Mouse (Mus musculus) limb, embryonic 12.5 days (tissue): ENCODE data around the gene Rpusd3. TPM values are rescaled to one million over a fixed set of nuclear protein-coding genes. Genes with fewer than 3 reads are reported as not detected.
A peak's percentile ranks its signal among the peaks of the same experiment; 100 is the strongest.

Experiments used
- ATAC-seq: fragments of 200-750 bp; cut with Nextera tagmentation; 2 replicates; pipeline ENCODE4 v1.8.0; 2017; ENCODE audit warnings: low read depth, moderate TSS enrichment; ENCODE audit not compliant: insufficient number of reproducible peaks, insufficient read depth, low FRiP score, low TSS enrichment
- H3K27ac ChIP-seq: fragments of 300-500 bp; sonication (generic); 2 replicates; pipeline ENCODE4 v1.5.1; 2016; ENCODE audit warnings: mild to moderate bottlenecking, moderate library complexity
- H3K27me3 ChIP-seq: fragments of 300-500 bp; sonication (generic); 2 replicates; pipeline ENCODE4 v1.6.1; 2016; ENCODE audit warnings: mild to moderate bottlenecking, moderate library complexity
- H3K36me3 ChIP-seq: fragments of 300-500 bp; sonication (generic); 2 replicates; pipeline ENCODE4 v1.6.1; 2016; ENCODE audit warnings: mild to moderate bottlenecking, moderate library complexity
- H3K4me1 ChIP-seq: fragments of 300-500 bp; sonication (generic); replicated peaks from 2 replicates; pipeline ENCODE4 v1.6.1; 2016
- H3K4me2 ChIP-seq: fragments of 300-500 bp; sonication (generic); 2 replicates; pipeline ENCODE4 v1.6.1; 2016; ENCODE audit warnings: mild to moderate bottlenecking, moderate library complexity
- H3K4me3 ChIP-seq: fragments of 300-500 bp; sonication (generic); replicated peaks from 2 replicates; pipeline ENCODE4 v1.5.1; 2016; ENCODE audit warnings: mild to moderate bottlenecking
- H3K9ac ChIP-seq: fragments of 300-500 bp; sonication (generic); replicated peaks from 2 replicates; pipeline ENCODE4 v1.6.1; 2016; ENCODE audit warnings: mild to moderate bottlenecking, moderate library complexity
- H3K9me3 ChIP-seq: fragments of 300-500 bp; sonication (generic); 2 replicates; pipeline ENCODE4 v1.6.1; 2016; ENCODE audit warnings: mild to moderate bottlenecking, moderate library complexity
- WGBS: fragments of 180-500 bp; shearing (Covaris S2); methylation state at CpG from one replicate; pipeline ENCODE4 v1.1.7; 2016; 5-methylcytosine and 5-hydroxymethylcytosine counted together
- polyA plus RNA-seq: library from polyadenylated mRNA; unstranded; fragments of >200 nt; fragmentation: Nextera tagmentation; extraction: Ambion mirVana; gene quantifications from 2 replicates; pipeline ENCODE4 v1.2.1, GENCODE M21; 2016

The Rpusd3 gene
- polyA plus RNA-seq, 1 experiment from 2014 or later = 30.9 TPM

- no peak for ATAC-seq
- Histone ChIP-seq H3K9me3 (no peaks in the 10 kb centered on the region), H3K27me3 (no peaks in the 10 kb centered on the region; the same call in 1 of the 2 replicates), H3K9ac (no peak overlapping the region), H3K27ac (no peak overlapping the region), H3K4me1 (no peaks in the 10 kb centered on the region), H3K36me3 (no peaks in the 10 kb centered on the region), H3K4me2 (no peak overlapping the region), H3K4me3 (no peak overlapping the region)
- 77% methylated on average over 3 of the region's 3 CpGs for WGBS
Measured at GRCm38 (mm10) chr6:113429965-113430364, 10.8 kb upstream of the Rpusd3 start.

GRCm38 (mm10) chr6:113428006-113428405 is 8.9 kb upstream of the Rpusd3 start:
- Histone ChIP-seq H3K4me3 (no peak overlapping the region), H3K36me3 (no peaks in the 10 kb centered on the region), H3K9me3 (no peaks in the 10 kb centered on the region), H3K9ac (no peak overlapping the region), H3K27ac (no peak overlapping the region), H3K4me2 (no peak overlapping the region), H3K4me1 (no peaks in the 10 kb centered on the region), H3K27me3 (no peaks in the 10 kb centered on the region; the same call in 1 of the 2 replicates)
- 91% methylated on average over 16 of the region's 16 CpGs for WGBS
- no peak for ATAC-seq

GRCm38 (mm10) chr6:113427397-113427796 is 8.3 kb upstream of the Rpusd3 start:
- no peak overlapping the region for H3K4me2 ChIP-seq
- no peaks in the 10 kb centered on the region for H3K4me1 ChIP-seq
- no peaks in the 10 kb centered on the region for H3K36me3 ChIP-seq
- H3K9me3 ChIP-seq = no peaks in the 10 kb centered on the region
- ATAC-seq = no peak
- no peak overlapping the region for H3K9ac ChIP-seq
- no peaks in the 10 kb centered on the region; the same call in 1 of the 2 replicates for H3K27me3 ChIP-seq
- 67% methylated on average over 3 of the region's 3 CpGs for WGBS
- no peak overlapping the region for H3K4me3 ChIP-seq
- H3K27ac ChIP-seq = no peak overlapping the region

GRCm38 (mm10) chr6:113426696-113427095 is 7.6 kb upstream of the Rpusd3 start:
- no peaks in the 10 kb centered on the region; the same call in 1 of the 2 replicates for H3K27me3 ChIP-seq
- no peak overlapping the region for H3K4me2 ChIP-seq
- ATAC-seq = no peak
- 89% methylated on average over 4 of the region's 4 CpGs for WGBS
- no peaks in the 10 kb centered on the region for H3K36me3 ChIP-seq
- no peak overlapping the region for H3K9ac ChIP-seq
- H3K27ac ChIP-seq = no peak overlapping the region
- H3K9me3 ChIP-seq = no peaks in the 10 kb centered on the region
- H3K4me1 ChIP-seq = no peaks in the 10 kb centered on the region
- no peak overlapping the region for H3K4me3 ChIP-seq

- Histone ChIP-seq H3K4me2 (no peak overlapping the region), H3K27me3 (no peaks in the 10 kb centered on the region; the same call in 1 of the 2 replicates), H3K4me1 (peaks cover 3% of the 10 kb centered on the region; the same call in 1 of the 2 replicates), H3K9ac (no peak overlapping the region), H3K36me3 (no peaks in the 10 kb centered on the region), H3K9me3 (no peaks in the 10 kb centered on the region), H3K4me3 (no peak overlapping the region), H3K27ac (no peak overlapping the region)
- ATAC-seq = no peak
- WGBS = 81% methylated on average over 7 of the region's 7 CpGs
Measured at GRCm38 (mm10) chr6:113424187-113424586, 5.0 kb upstream of the Rpusd3 start.

- no peak overlapping the region for H3K9ac ChIP-seq
- ATAC-seq = no peak
- H3K27ac ChIP-seq = no peak overlapping the region
- peaks cover 11% of the 10 kb centered on the region for H3K4me1 ChIP-seq
- H3K4me3 ChIP-seq = no peak overlapping the region
- no peak overlapping the region for H3K4me2 ChIP-seq
- no peaks in the 10 kb centered on the region for H3K9me3 ChIP-seq
- 78% methylated on average over 4 of the region's 4 CpGs for WGBS
- no peaks in the 10 kb centered on the region; the same call in 1 of the 2 replicates for H3K27me3 ChIP-seq
- no peaks in the 10 kb centered on the region for H3K36me3 ChIP-seq
Measured at GRCm38 (mm10) chr6:113423000-113423399, 3.9 kb upstream of the Rpusd3 start.

GRCm38 (mm10) chr6:113418441-113419198 is 520 bp downstream of the Rpusd3 start:
- Histone ChIP-seq H3K9me3 (no peaks in the 10 kb centered on the region), H3K4me3 (peak overlapping the region; percentile 63), H3K4me1 (peaks cover 17% of the 10 kb centered on the region), H3K4me2 (peak overlapping the region; percentile 91), H3K27ac (peak overlapping the region; percentile 78), H3K27me3 (no peaks in the 10 kb centered on the region), H3K36me3 (peaks cover 29% of the 10 kb centered on the region), H3K9ac (peak overlapping the region; percentile 78)
- WGBS = 14% methylated on average over 16 of the region's 16 CpGs
- ATAC-seq = peak; percentile 60; the same call in 1 of the 2 replicates

- H3K4me3 ChIP-seq = no peak overlapping the region
- peaks cover 32% of the 10 kb centered on the region for H3K36me3 ChIP-seq
- H3K27ac ChIP-seq = no peak overlapping the region
- ATAC-seq = no peak
- H3K9ac ChIP-seq = no peak overlapping the region
- H3K9me3 ChIP-seq = no peaks in the 10 kb centered on the region
- no peak overlapping the region for H3K4me2 ChIP-seq
- WGBS = 88% methylated on average over 5 of the region's 5 CpGs
- peaks cover 17% of the 10 kb centered on the region for H3K4me1 ChIP-seq
- H3K27me3 ChIP-seq = no peaks in the 10 kb centered on the region
Measured at GRCm38 (mm10) chr6:113416416-113416815, 2.7 kb downstream of the Rpusd3 start.

- Histone ChIP-seq H3K9ac (no peak overlapping the region), H3K4me1 (peaks cover 11% of the 10 kb centered on the region; the same call in 1 of the 2 replicates)
Measured at GRCm38 (mm10) chr6:113410001-113410400, 9.1 kb downstream of the Rpusd3 start.

GRCm38 (mm10) chr6:113406683-113407082 is 12.5 kb downstream of the Rpusd3 start:
- Histone ChIP-seq H3K9ac (no peak overlapping the region), H3K4me3 (no peak overlapping the region), H3K27ac (no peak overlapping the region), H3K9me3 (no peaks in the 10 kb centered on the region), H3K4me1 (peaks cover 11% of the 10 kb centered on the region; the same call in 1 of the 2 replicates), H3K36me3 (peaks cover 18% of the 10 kb centered on the region), H3K27me3 (no peaks in the 10 kb centered on the region), H3K4me2 (no peak overlapping the region)
- WGBS = 78% methylated on average over 9 of the region's 9 CpGs
- no peak for ATAC-seq

More at GRCm38 (mm10) chr6:113410001-113410400, 9.1 kb downstream of the Rpusd3 start:
- no peak overlapping the region for H3K27ac ChIP-seq
- no peak overlapping the region for H3K4me2 ChIP-seq
- H3K36me3 ChIP-seq = peaks cover 30% of the 10 kb centered on the region
- H3K27me3 ChIP-seq = no peaks in the 10 kb centered on the region
- H3K9me3 ChIP-seq = no peaks in the 10 kb centered on the region
- H3K4me3 ChIP-seq = no peak overlapping the region
- ATAC-seq = no peak
- WGBS = 68% methylated on average over 1 of the region's 1 CpGs

GRCm38 (mm10) chr6:113405483-113405882 is 13.7 kb downstream of the Rpusd3 start:
- 84% methylated on average over 6 of the region's 6 CpGs for WGBS
- H3K4me3 ChIP-seq = no peak overlapping the region
- peaks cover 11% of the 10 kb centered on the region; the same call in 1 of the 2 replicates for H3K4me1 ChIP-seq
- no peaks in the 10 kb centered on the region for H3K27me3 ChIP-seq
- H3K9me3 ChIP-seq = no peaks in the 10 kb centered on the region
- peaks cover 23% of the 10 kb centered on the region for H3K36me3 ChIP-seq
- no peak for ATAC-seq
- no peak overlapping the region for H3K9ac ChIP-seq
- no peak overlapping the region for H3K27ac ChIP-seq
- H3K4me2 ChIP-seq = no peak overlapping the region
